Mouse (Mus musculus) spleen, adult 2 months (tissue): ENCODE measurements around the gene Trp53.

Experiments
- CTCF ChIP-seq: fragments of 200-500 bp; IDR thresholded peaks from 2 replicates; pipeline ENCODE4 v1.5.1; 2011; ENCODE audit warnings: mild to moderate bottlenecking, inconsistent platforms; ENCODE audit not compliant: insufficient read depth, insufficient read length, insufficient replicate concordance; ENCODE audit errors: extremely low read depth
- POLR2A ChIP-seq: fragments of 200-500 bp; IDR thresholded peaks from 2 replicates; pipeline ENCODE4 v1.6.1; 2011; ENCODE audit warnings: low read depth, low read length, inconsistent platforms

- no peak for TF ChIP-seq CTCF
- TF ChIP-seq POLR2A: no peak
Observed at GRCm38 (mm10) chr11:69616781-69617180, 36.6 kb downstream of the Trp53 start.
